Mouse (Mus musculus) NIH3T3 (cell line): Measurements from ENCODE around the gene Hnrnpd.

Experiments used
- DNase-seq: peaks from one replicate; pipeline ENCODE4 v3.0.0-alpha.2; 2012; ENCODE audit warnings: low read depth

Hnrnpd gene

DNA sequence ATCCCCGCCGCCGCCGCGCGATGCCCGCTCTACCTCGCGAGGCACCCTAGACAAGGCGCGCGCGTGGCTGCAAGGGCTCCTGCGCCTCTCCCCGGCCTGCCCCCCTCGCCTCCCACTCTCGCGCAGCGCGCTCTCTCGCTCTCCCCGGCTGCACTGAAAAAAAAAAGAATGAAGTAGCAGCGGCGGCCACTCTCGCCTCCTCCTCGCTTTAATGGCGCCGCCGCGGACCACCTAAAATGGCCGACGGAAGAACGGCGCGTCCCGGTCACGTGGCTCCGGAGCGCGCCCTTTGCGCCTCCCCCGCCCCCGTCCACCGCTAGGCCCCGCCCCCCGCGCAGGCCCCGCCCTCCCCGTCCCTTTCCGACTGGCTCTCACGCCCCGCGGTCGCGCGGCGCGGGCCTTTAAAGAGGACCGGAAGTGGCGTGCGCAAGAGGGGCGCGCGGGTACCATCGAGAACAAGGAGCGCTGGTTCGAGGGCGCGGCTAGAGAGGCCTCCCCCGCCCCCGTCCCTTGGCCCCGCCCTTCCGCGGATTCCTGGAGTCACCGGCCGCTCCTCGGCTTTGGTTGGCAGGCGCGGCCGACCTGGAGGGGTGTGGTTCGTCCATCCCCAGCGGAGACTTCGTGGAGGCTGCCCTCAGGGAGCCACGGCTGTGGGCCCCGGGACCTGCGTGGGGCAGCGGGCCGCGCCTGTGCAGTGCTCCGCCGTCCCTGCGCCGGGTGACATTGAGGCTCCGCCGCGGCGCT is at the start of gene Hnrnpd, which contains the start of gene 4930524J08Rik:
Gene Hnrnpd, minus strand, starts transcription at position 240 of the 744 bp plus-strand sequence.
Gene 4930524J08Rik, plus strand, starts transcription at position 363 of the 744 bp plus-strand sequence.
- DNase-seq: peak; percentile 98

DNA sequence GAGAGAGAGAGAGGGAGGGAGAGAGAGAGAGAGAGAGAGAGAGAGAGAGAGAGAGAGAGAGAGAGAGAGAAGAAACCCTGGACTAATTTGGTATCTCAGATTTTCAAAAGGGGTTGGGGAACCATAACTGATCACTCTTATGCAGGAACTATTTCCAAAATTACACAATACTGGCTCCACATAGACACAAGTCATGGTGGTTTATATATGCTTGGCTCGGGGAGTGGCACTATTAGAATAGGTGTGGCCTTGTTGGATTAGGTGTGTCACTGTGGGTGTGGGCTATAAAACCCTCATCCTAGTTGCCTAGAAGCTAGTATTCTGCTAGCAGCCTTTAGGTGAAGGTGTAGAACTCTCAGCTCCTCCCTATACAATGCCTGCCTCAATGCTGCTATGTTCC is 46.1 kb upstream of the Hnrnpd start:
- no peak for DNase-seq

DNA sequence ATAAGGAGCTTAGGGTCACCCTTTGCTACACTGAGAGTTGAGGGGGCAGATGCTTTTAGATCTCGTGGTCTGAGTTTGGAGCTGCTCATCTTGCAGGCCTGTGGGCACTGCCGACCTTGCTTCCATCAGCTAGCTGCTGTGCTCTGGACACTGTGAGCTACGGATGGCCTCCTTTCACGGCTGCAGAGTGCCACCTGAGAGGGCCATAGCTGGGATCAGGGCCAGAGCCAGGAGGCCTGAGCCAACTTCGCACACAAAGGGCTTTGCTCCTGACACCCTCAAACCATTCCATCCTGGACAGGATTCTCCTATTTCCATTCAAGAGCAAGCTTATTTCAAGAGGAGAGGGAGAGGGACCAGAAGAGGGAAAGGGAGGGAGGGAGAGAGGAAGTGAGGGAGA is 45.7 kb upstream of the Hnrnpd start:
- no peak for DNase-seq

DNA sequence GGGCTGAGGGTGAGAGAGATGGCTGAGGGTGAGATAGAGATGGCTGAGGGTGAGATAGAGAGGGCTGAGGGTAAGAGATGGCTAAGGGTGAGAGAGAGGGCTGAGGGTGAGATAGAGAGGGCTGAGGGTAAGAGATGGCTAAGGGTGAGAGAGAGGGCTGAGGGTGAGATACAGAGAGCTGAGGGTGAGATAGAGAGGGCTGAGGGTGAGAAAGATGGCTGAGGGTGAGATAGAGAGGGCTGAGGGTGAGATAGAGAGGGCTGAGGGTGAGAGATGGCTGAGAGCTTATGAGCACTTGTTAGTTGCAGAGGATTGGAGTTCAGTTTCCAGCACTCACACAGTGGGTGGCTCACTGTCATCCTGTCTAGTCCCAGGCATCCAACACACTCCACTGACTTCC is 41.4 kb upstream of the Hnrnpd start:
- no peak for DNase-seq

DNA sequence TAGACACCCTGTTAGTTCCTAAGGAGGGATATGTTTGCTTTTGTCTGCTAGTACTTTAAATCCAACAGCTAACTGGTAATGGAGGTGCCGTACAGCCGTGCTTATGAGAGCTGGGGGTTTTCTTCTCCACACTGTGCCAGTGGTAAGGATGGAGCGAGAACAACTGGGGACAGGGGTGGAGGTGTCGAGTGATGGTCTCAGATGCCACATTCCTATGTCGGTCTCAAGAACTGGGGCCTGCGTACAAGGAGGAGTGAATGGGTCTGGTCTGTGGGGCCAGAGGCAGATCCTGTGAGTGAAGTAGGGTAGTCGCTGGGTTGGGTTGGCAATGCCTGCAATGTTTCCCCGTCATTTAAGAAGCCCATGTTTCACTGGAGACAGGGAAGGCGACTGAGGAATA is 33.9 kb upstream of the Hnrnpd start:
- DNase-seq: no peak

DNA sequence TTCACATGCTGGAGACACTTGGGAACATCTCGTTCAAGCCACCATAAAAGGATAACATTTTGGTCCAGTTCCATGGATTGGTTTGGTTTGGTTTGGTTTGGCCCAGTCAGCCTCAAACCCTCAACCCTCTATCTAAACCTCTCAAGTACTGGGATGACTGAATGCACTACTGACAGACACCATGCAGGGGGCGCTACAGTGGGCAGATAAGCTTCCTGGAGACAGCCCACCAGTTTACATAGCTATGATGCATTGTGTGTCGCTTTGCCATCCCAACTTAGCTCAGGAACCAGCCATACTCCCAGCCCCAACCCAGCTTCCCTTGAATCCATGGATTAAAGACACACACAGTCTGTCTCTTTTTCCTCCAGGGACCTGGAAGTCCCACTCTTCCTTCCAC is 29.7 kb upstream of the Hnrnpd start:
- no peak for DNase-seq

DNA sequence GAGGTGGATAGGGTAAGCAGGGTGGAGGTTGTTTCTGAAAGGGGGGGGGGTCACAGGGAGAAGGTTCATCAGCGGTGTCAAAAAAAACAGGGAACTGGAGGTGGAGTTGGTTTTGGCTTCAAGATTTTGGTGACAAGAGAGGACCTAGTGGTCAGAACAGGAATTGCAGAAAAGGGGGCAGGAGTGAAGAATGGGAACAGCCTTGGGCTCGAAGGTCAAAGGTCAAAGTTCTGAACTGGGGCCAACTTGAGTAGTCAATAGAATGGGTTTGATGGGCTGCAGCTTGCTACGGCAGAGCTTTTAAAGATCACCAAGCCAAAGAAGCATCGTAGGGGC is 28.3 kb upstream of the Hnrnpd start:
- DNase-seq: peak; percentile 20

DNA sequence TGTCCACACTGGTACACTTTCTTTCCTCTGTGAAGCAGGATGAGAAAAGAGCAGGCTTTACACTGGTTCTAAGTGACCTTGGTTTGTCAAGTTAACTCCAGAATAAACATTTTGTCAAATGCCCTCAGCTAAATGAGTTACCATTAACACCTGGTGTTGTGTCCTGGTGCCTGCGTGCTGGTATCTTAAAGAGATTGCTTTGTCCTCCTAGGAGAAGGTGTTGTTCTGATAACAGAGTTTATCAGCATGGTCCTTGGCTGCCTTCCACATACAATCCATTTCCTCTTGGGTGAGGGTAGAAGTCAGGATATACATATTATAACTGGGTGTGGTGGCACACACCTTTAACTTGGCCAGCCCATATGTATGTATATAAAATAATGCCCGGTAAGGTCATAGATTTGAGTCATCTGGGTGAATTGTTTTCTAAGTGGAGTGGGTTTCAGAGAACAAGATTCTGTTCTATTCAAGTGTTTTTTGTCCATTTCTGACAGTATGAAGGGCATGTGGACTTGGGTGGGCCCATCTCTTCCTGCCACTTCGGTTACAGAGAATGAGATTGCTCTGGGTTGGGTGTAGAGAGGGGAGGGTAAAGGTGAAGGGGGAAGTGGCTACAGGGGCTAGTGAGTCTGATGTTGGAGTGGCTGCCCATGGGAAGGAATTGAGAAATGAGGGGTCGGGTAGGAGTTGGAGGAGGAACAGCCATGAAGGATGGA is 27.7 kb upstream of the Hnrnpd start:
- DNase-seq: no peak

DNA sequence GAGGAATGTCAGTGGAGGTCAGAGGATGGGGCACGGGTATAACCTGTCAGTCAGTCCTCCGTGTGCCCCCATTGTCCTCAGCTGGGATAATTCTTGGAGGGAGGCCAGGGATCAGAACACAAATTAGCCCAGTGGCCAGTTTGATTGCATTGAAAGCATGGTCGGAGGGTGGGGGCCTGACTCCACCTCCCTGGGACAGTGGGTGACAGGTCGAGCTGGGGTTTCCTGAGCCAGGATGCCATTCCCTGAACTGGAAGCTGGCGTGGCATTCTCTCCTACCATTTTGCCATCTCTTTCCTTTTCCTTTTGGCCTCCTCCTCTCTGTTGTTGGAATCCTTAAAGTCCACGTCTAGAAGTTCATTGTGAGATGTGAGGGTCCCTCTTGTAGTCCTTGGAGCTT is 27.2 kb upstream of the Hnrnpd start:
- no peak for DNase-seq

DNA sequence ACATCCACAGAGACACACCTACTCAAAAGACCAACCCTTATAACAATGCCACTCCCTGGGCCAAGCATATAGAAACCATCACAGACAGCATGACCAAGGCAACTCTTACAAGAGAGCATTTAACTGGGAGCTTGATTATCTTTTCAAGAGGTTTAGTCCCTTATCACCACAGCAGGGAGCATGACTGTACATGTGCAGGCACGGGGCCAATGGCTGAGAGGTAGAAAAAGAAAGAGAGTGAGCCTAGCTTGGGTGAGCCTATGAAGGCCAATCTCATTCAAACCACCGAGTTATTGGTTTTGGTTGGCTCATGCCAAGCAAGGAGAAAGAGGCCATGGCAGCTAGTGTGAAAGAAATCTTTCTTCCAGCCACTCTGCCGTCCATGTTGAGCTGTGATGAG is 26.7 kb upstream of the Hnrnpd start:
- DNase-seq: peak; percentile 17

DNA sequence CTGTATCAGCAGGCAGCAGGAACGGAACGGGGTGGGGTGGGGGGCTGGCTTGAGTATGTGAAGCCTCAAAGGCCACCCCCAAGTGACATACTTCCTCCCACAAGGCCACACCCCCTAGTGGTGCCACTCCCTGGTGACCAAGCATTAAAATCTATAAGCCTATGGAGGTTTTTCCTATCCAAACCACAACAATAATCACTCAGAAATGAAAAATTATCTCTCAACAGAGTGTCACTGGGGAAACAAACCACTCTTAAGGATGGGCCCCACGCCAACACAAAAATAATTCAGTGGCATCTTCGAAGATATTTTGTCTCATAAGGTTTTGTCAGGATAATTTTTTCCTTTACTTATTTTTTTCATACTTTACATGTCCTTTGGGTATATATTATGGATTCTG is 25.2 kb upstream of the Hnrnpd start:
- no peak for DNase-seq

DNA sequence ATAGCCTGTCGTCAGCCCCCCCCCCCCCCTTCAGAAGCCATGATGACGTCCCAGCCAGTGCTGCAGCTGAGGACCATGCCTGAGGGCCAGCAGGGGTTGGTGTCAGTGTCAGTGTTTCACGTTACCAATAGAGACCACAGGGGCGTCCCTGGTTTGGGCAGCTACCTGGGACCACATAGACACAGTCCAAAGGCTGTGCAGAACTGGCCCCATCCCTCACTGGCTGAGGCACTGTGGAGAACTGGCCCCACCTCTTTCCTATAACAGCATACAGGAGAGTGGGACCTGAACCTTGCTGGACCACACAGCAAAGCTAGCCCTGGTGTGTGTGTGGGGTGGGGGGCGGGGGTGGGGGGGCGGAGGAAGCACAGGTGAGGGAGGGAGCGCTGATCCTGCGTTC is 21.8 kb upstream of the Hnrnpd start:
- no peak for DNase-seq

DNA sequence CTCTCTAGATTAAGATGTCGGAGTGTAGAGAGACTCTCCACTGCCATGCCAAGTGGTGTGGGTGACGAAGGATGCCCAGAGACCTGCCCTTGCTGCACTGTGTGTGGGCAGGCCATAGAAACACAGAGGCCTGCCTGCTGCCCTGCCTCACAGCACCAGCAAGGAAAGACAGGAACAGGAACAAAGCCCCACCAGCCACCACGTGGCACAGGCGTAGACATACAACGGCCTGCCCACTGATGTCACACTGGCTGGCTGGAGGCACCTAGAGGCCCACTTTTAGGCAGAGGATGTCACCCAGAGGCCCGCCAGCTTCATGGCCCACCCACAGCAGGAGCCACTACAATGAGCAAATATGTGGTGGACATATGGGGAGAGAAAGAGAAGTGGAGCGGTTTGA is 21.3 kb upstream of the Hnrnpd start:
- DNase-seq: no peak

DNA sequence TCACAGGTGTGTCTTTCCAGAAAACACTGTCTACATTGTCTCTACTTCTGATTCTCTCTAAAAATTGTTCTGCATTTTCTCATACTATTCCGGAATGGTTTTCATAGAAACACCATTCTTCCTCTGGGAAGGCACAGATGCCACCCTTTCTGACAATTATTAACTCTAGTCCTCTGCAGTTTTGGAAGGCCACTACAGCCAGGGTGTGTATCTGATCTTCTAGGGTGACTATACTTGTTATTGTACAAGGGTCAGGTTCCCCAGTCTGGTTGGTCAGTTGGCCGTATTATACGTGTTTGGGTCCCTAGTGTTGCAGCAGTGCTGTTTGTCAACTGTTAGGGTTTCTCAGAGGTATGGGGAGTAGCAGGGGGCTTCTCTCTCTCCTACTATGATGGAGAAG is 15.9 kb upstream of the Hnrnpd start:
- DNase-seq: no peak

DNA sequence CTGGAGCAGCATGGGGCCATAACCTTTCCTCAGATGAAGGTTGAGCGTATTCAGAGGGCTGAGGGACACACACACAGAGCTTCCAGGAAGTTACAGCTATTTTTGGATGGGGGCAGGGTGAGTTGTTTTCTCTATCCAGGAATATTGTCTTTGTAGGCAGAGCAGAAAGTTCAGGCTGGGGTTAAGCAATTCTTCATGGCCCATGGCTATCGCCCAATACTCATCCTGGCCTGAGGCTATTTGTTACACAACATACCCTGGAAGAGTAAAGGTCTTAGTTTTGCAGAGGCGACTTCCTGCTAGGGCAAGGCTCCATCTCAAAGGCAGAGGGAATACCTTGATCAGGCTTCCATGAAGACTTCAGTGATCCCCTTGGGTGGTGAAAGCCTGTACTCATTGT is 15.4 kb upstream of the Hnrnpd start:
- peak; percentile 32 for DNase-seq

DNA sequence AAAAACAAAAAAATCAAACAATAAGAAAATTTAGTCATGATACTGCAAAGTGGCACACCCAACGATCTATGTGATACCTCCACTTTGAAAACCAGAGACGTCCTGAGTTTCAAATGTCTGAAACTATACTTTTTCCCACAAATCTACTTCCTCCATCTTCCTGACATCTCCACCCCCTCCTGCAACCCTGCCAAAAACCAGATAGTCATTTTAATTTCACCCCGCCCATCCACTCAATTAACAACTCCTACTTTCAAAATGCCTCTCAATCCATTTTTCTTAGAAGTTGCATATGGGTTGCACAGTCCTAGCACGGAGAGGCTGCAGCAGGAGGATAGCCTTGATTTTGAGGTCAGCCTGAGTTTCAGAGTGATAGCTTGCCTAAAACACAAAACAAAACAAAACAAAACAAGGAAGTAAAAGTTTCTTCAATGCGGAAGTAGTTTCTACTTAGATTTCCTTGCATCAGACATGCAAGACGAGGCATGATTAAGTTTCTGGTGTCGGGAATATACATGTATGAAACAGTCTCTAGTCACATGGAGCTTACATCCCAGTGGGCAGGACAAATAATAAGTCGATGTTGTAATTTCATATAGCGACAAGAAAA is 4.8 kb upstream of the Hnrnpd start:
- DNase-seq: no peak

DNA sequence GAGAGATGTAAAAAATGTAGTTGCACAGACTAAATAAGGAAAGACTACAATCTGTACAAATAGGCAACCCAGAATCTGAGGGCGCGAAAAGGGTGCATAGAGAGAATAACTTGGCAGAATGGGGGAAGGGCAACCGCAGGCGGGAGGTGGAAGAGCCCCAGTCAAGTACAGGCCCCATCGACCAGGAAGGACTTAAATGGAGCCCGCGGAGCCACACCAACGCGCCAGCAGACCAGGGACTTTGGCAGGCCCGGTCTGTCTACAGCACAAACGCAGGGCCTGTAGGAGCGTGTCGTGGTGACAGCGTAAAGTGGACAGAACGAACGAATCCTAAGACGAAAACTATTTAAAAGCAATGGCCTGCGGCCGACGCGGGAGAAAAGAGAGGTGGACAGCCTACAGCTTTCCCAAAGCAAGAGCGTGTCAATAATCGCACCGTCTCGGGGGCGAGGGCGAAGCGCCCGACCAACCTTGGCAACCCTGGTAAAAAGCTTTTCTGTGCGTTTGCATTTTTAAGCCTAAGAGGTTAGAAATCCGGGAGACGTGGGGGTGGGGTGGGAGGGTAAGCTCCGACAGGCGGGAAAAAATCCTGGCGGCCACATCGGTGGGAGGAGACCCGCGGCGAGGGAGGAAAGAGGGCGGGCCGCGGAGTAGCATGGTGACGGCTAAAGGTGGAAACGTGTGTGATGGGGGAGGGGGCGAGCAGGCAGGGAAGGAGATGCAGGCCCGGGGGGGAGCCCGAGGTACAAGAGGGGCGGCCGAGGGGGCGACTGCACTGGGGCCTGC is 1.0 kb downstream of the Hnrnpd start:
- peak; percentile 89 for DNase-seq

DNA sequence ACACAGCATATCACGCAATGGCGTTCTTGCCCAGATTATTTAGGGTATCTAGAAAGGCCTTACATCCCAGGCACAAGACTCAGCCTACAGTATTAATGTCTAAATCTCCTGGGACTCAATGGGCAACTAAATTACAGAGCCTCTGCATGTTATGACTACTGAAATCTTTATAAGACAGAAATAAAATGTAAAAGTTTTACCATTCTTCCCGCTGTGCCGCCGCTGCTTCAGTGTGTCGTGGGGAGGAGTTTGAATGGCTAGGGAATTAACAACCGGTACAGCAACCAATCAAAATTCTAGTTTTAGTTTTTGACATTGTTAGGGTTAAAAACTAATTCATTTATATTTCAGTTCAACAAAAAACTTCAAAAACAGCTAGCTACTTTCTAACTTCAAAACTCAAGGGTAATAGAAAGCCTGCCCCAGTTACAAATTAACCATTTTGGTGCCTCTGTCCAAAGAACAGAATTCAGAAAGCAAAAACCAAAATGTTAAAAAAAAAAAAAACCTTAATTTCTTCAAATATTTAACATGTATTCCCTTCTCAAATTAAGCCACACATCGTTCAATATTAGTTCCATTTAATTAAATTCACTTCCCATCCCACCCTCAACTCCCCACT is 2.3 kb downstream of the Hnrnpd start:
- DNase-seq: peak; percentile 50

DNA sequence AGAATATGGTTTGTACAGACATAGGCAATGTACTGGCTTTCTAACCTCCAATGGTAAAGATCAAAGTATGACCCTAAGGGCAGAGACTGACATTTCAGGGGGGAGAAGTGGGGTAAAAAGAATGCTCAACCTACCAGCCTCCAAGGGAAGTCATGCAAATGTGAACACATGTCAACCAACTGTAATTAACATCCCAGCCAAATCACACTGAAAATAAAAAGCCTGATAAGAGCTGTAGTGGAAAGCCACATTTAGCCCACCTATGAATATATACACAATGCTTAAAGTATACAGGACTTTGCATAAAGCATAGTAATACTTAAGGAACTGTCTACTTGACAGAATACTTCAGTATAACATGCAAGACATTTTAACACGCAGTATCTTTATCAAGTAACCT is 3.0 kb downstream of the Hnrnpd start:
- no peak for DNase-seq

DNA sequence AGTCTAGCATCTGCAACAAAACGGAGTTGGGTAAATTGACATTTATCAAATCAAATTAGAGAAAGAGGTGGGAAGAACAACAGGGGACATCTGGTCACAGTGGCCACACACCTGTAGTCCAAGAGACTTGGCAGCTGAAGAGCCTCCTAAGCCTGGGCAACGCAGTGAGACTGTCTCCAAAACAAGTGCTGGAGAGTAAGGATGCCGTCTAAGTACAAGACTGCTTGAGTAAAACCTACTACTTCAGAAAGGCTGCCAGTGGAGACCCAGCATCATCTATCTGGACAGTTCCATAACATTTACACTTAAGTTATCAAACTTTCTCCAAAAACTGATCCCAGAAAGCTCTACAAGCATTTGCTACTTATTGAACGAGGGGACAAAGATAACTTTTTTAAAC is 3.7 kb downstream of the Hnrnpd start:
- no peak for DNase-seq

DNA sequence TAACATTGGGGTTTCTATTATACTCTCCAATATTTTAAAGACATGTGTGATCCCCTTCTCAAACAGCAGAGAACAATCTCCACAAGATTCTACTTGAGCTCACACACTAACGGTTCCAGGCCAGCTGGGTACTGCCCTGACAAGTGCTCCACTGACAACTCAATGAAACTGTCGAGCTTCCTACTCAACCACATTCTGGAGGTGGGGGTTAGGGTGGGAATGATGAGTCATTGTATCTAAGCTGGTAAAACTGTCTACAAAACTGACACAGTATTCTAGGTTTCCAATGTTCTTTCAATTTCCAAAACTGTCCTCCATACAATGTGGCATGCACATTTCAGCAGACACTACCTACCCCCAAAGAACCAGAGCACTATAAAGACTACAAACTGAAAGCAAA is 4.8 kb downstream of the Hnrnpd start:
- peak; percentile 61 for DNase-seq

DNA sequence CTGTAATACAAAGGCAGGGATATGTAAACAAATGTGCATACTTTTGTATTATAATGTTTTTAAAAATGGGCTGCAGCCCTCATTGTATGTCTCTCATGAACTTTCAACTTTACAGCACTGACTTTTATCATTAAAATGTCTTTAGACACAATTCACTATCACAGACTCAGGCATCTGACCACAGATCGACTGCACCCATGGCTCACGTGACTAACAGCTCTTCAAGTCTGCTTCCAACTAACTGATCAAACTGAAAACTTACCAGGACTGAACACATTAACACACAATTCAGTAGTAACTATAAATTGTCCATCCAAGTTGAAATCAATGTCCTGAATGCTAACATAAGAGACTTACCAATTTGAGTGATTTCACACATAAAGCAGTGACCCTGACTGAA is 18.8 kb downstream of the Hnrnpd start:
- DNase-seq: no peak
